Mouse (Mus musculus): Measurements from ENCODE around the gene Osbpl5.

DNA sequence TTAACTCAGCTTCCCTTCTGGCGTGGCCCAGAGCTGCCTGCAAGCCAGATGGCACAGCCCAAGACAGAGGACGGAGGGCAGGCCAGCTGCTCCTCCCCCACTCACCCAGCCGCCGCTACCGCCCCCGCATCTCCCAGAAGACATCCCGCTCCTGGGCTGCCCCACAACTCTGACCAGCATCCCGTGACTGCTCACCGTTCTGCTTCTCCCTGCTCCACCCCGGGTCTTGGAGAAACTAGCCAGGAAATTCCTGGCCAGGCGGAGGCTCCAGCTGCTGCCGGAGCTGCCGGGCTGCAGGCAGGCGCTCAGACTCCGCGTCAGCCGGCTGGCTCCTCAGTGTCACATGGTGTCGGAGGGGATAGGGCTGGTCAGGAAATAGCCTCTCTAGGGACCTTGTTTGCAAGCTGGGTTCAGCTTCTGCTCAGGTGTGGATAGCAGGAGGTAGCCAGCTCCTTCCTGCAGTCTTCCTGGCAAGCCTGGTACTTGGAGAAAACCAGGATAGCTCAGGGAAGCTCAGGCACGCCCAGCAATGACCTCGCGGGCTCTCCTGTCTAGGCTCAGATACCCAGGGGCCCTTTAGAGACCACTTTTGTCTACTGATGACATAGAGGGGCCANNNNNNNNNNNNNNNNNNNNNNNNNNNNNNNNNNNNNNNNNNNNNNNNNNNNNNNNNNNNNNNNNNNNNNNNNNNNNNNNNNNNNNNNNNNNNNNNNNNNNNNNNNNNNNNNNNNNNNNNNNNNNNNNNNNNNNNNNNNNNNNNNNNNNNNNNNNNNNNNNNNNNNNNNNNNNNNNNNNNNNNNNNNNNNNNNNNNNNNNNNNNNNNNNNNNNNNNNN, 27.4 kb upstream of the Osbpl5 start, which contains the start of gene Mrgpre:
- no peak for TF ChIP-seq FLI1 (IDR thresholded peaks at IDR 0.05; ENCODE audit: low read length)
- no peak for TF ChIP-seq GATA1 (IDR thresholded peaks at IDR 0.05; ENCODE audit: borderline replicate concordance, low read length)

All from megakaryocyte, embryonic 14.5 days (primary cell).